Mouse (Mus musculus) Patski (cell line): Measurements from ENCODE around the gene Zfp335. TPM values are rescaled to one million over a fixed set of nuclear protein-coding genes. Genes with fewer than 3 reads are reported as not detected.
A peak's percentile ranks its signal among the peaks of the same experiment; 100 is the strongest.
"Not testable (repeated sequence)": the region's sequence is repeated elsewhere in the genome, so short reads cannot be mapped to it uniquely, and the experiment has no call there.

Experiments
- ATAC-seq: fragments of 100-300 bp; one replicate; pipeline ENCODE4 v1.8.0; 2021
- CTCF ChIA-PET: fragments of 350-600 bp; sonication (Branson Sonifier 250); formaldehyde crosslinking; loops from one replicate; lab custom pipeline; 2022; ENCODE audit warnings: inconsistent platforms; lab: Charles Lee
- POLR2A ChIA-PET: fragments of 350-600 bp; sonication (Branson Sonifier 250); formaldehyde crosslinking; loops from one replicate; lab custom pipeline; 2022; ENCODE audit warnings: antibody characterized with exemption, inconsistent platforms; lab: Charles Lee
- DNase-seq: peaks from one replicate; pipeline ENCODE4 v3.0.0-alpha.2; 2011; ENCODE audit warnings: low read depth, low spot score
- H3K27me3 ChIP-seq: fragments of 371-371 bp; one replicate; pipeline ENCODE4 v1.5.1; 2021
- CTCF ChIP-seq: fragments of 100-300 bp; IDR thresholded peaks from one replicate; pipeline ENCODE4 v1.5.1; 2021
- in situ Hi-C: fragments of 300-500 bp; cut with MboI; formaldehyde crosslinking; loops from 3 replicates; pipeline ENCODE4 v1.11.1; 2018; ENCODE audit warnings: low pct_unique_long_range_greater_than_20kb, mixed read lengths
- polyA plus RNA-seq: library from polyadenylated mRNA; unstranded; gene quantifications from one replicate; pipeline ENCODE4 v1.2.3, GENCODE M21; 2021

Gene Zfp335
- polyA plus RNA-seq, 1 experiment from 2014 or later = 19.0 TPM

GRCm38 (mm10) chr2:164888996-164889395 lies 22.6 kb downstream of the Zfp335 start:
- no peaks in the 10 kb centered on the region for H3K27me3 ChIP-seq
- CTCF ChIA-PET = no interaction called here
- TF ChIP-seq CTCF = no peak
- ATAC-seq (no peak), DNase-seq (no peak)
- POLR2A ChIA-PET = no interaction called here
- in situ Hi-C loops = no loop called here

- TF ChIP-seq CTCF = no peak
- no peak for DNase-seq
- no peak for ATAC-seq
- in situ Hi-C loops = no loop called here
- ChIA-PET CTCF (interaction anchor here (1.5 kb wide), 1 partner anchor 9 kb away, joined by 6 read pairs; no protein-coding TSS in a partner anchor), POLR2A (interaction anchor here (1.4 kb wide), 1 partner anchor 8 kb away, joined by 3 read pairs; the partner anchor contains the start of gene Pcif1)
- no peaks in the 10 kb centered on the region for H3K27me3 ChIP-seq
Measured at GRCm38 (mm10) chr2:164886617-164887016, 24.9 kb downstream of the Zfp335 start.

- ChIA-PET POLR2A (no interaction called here), CTCF (interaction anchor here (0.8 to 1.5 kb wide), 2 partner anchors 10 to 18 kb away, joined by 3 to 6 read pairs; no protein-coding TSS in a partner anchor)
- DNase-seq = no peak
Measured at GRCm38 (mm10) chr2:164885788-164886187, 25.8 kb downstream of the Zfp335 start.

GRCm38 (mm10) chr2:164882619-164883018 lies 28.9 kb downstream of the Zfp335 start:
- no peak for ATAC-seq
- H3K27me3 ChIP-seq = no peaks in the 10 kb centered on the region
- in situ Hi-C loops = no loop called here
- ChIA-PET CTCF (no interaction called here), POLR2A (no interaction called here)
- no peak for DNase-seq
- TF ChIP-seq CTCF = no peak

More at GRCm38 (mm10) chr2:164885788-164886187, 25.8 kb downstream of the Zfp335 start:
- TF ChIP-seq CTCF = no peak
- in situ Hi-C loops = no loop called here
- ATAC-seq = no peak
- no peaks in the 10 kb centered on the region for H3K27me3 ChIP-seq

GRCm38 (mm10) chr2:164879568-164880277 lies 31.8 kb downstream of the Zfp335 start:
- DNase-seq (peak; percentile 79), ATAC-seq (peak; percentile 74)
- CTCF ChIA-PET = interaction anchor here (1.0 kb wide), 1 partner anchor 34 kb away, joined by 3 read pairs; no protein-coding TSS in a partner anchor
- no peak for TF ChIP-seq CTCF
- POLR2A ChIA-PET = interaction anchor here (1.3 to 1.5 kb wide), 4 partner anchors 7 to 45 kb away, joined by 3 to 8 read pairs (median 4); no protein-coding TSS in a partner anchor
- H3K27me3 ChIP-seq = no peaks in the 10 kb centered on the region
- in situ Hi-C loops = no loop called here

GRCm38 (mm10) chr2:164879228-164879567 lies 32.4 kb downstream of the Zfp335 start, which contains the start of gene Pcif1:
Pcif1 (plus strand) TSS chr2:164879304.
- no peaks in the 10 kb centered on the region for H3K27me3 ChIP-seq
- no peak for TF ChIP-seq CTCF
- ATAC-seq (peak; percentile 41), DNase-seq (no peak)
- ChIA-PET CTCF (interaction anchor here (1.5 kb wide), 1 partner anchor 12 kb away, joined by 6 read pairs; no protein-coding TSS in a partner anchor), POLR2A (interaction anchor here (0.9 to 1.7 kb wide), 5 partner anchors 8 to 93 kb away, joined by 3 to 6 read pairs (median 3); partner anchors contain the start of gene Snx21)
- in situ Hi-C loops = no loop called here

- ChIA-PET CTCF (interaction anchor here (1.5 to 2.6 kb wide), 3 partner anchors 12 to 44 kb away, joined by 6 to 10 read pairs (median 7); no protein-coding TSS in a partner anchor), POLR2A (interaction anchor here (0.6 to 1.7 kb wide), 6 partner anchors 8 to 93 kb away, joined by 3 to 6 read pairs (median 3); partner anchors contain the start of gene Snx21)
- no peak for TF ChIP-seq CTCF
- DNase-seq = no peak
- in situ Hi-C loops = no loop called here
- peak; percentile 46 for ATAC-seq
- H3K27me3 ChIP-seq = no peaks in the 10 kb centered on the region
Measured at GRCm38 (mm10) chr2:164878509-164879227, 32.9 kb downstream of the Zfp335 start.

GRCm38 (mm10) chr2:164877376-164878215 lies 34.0 kb downstream of the Zfp335 start:
- ATAC-seq, in situ Hi-C loops, H3K27me3 ChIP-seq, DNase-seq: not testable (repeated sequence)
- ChIA-PET CTCF (interaction anchor here (1.3 to 2.6 kb wide), 5 partner anchors 10 to 43 kb away, joined by 4 to 10 read pairs (median 7); no protein-coding TSS in a partner anchor), POLR2A (interaction anchor here (0.6 to 2.6 kb wide), 7 partner anchors 9 to 54 kb away, joined by 3 to 11 read pairs (median 3); no protein-coding TSS in a partner anchor)

- POLR2A ChIA-PET = interaction anchor here (0.6 to 2.8 kb wide), 4 partner anchors 11 to 68 kb away, joined by 3 to 11 read pairs (median 5); no protein-coding TSS in a partner anchor
- ATAC-seq, DNase-seq, H3K27me3 ChIP-seq, in situ Hi-C loops: not testable (repeated sequence)
- CTCF ChIA-PET = interaction anchor here (1.4 kb wide), 2 partner anchors 38 kb away, joined by 3 read pairs; no protein-coding TSS in a partner anchor
Measured at GRCm38 (mm10) chr2:164875648-164876047, 35.9 kb downstream of the Zfp335 start.
